In genomic region chrX:168937941-168938340, GRCm38 (mm10) we compare ENCODE assay signal across 9 mouse cellular contexts.
DNase-seq lines count a peak whose midpoint lies in the region; ATAC-seq and TF ChIP-seq lines count a peak whose summit lies in the region.
"Had no signal": no experiment of that assay in that cellular context is flagged by ENCODE, and none has a peak within 500 bp of the region (broad histone marks: within the 10 kb centered on the region; RNA-seq: fewer than 3 reads in every experiment).

No protein-coding gene starts in this region.

- no peak overlapping the region for H3K4me2 ChIP-seq in hindbrain, postnatal 0 days (ENCODE audit: low read depth, low read length)
- H3K4me2 ChIP-seq in hindbrain, embryonic 16.5 days (ENCODE audit: low read length), result no peak overlapping the region
- H3K4me2 ChIP-seq: midbrain, embryonic 12.5 days had no signal

- TF ChIP-seq CTCF in hindbrain, postnatal 0 days (IDR thresholded peaks at IDR 0.05; ENCODE audit: low read depth), result peak; percentile 55

- H3K27me3 ChIP-seq in hindbrain, postnatal 0 days (ENCODE audit: insufficient read depth, low read length), result no peaks in the 10 kb centered on the region
- peaks cover 3% of the 10 kb centered on the region; the same call in 1 of the 2 replicates for H3K27me3 ChIP-seq in hindbrain, embryonic 16.5 days (replicated peaks; ENCODE audit: control insufficient read depth, insufficient read depth, low read length)

- peak; percentile 62 for DNase-seq in hindbrain, postnatal 0 days (ENCODE audit: low spot score)
- peak; percentile 22 for DNase-seq in urinary bladder, postnatal 25 days (ENCODE audit: low spot score)
- DNase-seq in urinary bladder, postnatal 36 days (ENCODE audit: low spot score in 2 of 2), result no peak
- peak; percentile 1 for DNase-seq in embryo, embryonic 9.5 days (ENCODE audit: extremely low spot score)
- peak; percentile 23 for DNase-seq in retina, embryonic 14.5 days (ENCODE audit: low spot score)
- no peak for DNase-seq in spleen, postnatal 4 days (ENCODE audit: low spot score in 2 of 2)
- no peak for DNase-seq in spleen, postnatal 14 days (ENCODE audit: low spot score in 2 of 2)

- no peak for ATAC-seq in hindbrain, postnatal 0 days
- no peak for ATAC-seq in hindbrain, embryonic 16.5 days

- H3K4me3 ChIP-seq in hindbrain, postnatal 0 days (ENCODE audit: low read length), result no peak overlapping the region
- H3K4me3 ChIP-seq in hindbrain, embryonic 16.5 days (ENCODE audit: low read length), result no peak overlapping the region
- H3K4me3 ChIP-seq: midbrain, embryonic 12.5 days had no signal

- WGBS in hindbrain, postnatal 0 days, result 54% methylated on average over 4 of the region's 4 CpGs
- WGBS in hindbrain, embryonic 16.5 days, result 45% methylated on average over 4 of the region's 4 CpGs

- no peak overlapping the region for H3K27ac ChIP-seq in hindbrain, postnatal 0 days
- H3K27ac ChIP-seq in hindbrain, embryonic 16.5 days (ENCODE audit: low read depth, low read length), result no peak overlapping the region
- H3K27ac ChIP-seq: midbrain, embryonic 12.5 days had no signal

- H3K4me1 ChIP-seq in hindbrain, postnatal 0 days (ENCODE audit: insufficient read depth, low read length), result no peaks in the 10 kb centered on the region
- H3K4me1 ChIP-seq in hindbrain, embryonic 16.5 days (ENCODE audit: control insufficient read depth, insufficient read depth, low read depth, low read length), result no peaks in the 10 kb centered on the region
- H3K4me1 ChIP-seq: midbrain, embryonic 12.5 days had no signal

- H3K9ac ChIP-seq in hindbrain, postnatal 0 days (replicated peaks; ENCODE audit: low read length), result no peak overlapping the region
- H3K9ac ChIP-seq in hindbrain, embryonic 16.5 days (ENCODE audit: low read depth, low read length), result no peak overlapping the region
- H3K9ac ChIP-seq: midbrain, embryonic 12.5 days had no signal

- no peaks in the 10 kb centered on the region for H3K36me3 ChIP-seq in hindbrain, postnatal 0 days (ENCODE audit: insufficient read depth, low read length)
- no peaks in the 10 kb centered on the region for H3K36me3 ChIP-seq in hindbrain, embryonic 16.5 days (ENCODE audit: control insufficient read depth, insufficient read depth, low read length)
- H3K36me3 ChIP-seq: midbrain, embryonic 12.5 days had no signal

- no peaks in the 10 kb centered on the region for H3K9me3 ChIP-seq in hindbrain, postnatal 0 days (ENCODE audit: low read length)
- H3K9me3 ChIP-seq in hindbrain, embryonic 16.5 days (ENCODE audit: control insufficient read depth, low read length), result no peaks in the 10 kb centered on the region
- H3K9me3 ChIP-seq: midbrain, embryonic 12.5 days had no signal

Comparison
In these comparisons a context has a peak if more than half of its experiments do, and no peak if none do; other contexts are left out.
1. DNase-seq: peak in hindbrain, postnatal 0 days (single experiment), urinary bladder, postnatal 25 days (single experiment), embryo, embryonic 9.5 days (single experiment) and retina, embryonic 14.5 days (single experiment); none in urinary bladder, postnatal 36 days (0 of 2), spleen, postnatal 4 days (0 of 2) and spleen, postnatal 14 days (0 of 2).